Mouse (Mus musculus) lung, postnatal 36 days (tissue): ENCODE data around the gene 2210010C04Rik.
"Not testable (repeated sequence)": the region's sequence is repeated elsewhere in the genome, so short reads cannot be mapped to it uniquely, and the experiment has no call there.

Experiments used
- DNase-seq: peaks from one replicate; pipeline ENCODE4 v3.0.0; 2022; ENCODE audit warnings: mixed read lengths

The 2210010C04Rik gene

DNA sequence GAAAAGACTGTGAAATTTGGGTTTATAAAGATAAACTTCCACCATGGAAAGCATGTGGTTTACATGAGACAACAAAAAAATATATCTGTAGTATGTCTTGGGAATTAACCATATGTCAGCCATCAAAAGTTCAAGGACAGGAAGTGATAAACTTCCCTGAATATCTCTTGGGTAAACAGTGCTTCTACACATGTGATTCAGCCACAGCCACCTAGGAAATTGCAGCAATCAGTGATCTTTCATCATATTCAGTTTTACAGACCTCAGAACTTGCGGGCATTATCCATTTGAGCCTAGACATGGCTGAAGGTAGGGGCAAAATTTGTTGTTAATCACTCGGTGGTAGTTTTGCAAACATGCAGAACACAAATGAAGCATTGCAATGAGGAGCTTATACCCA is 16.7 kb downstream of the 2210010C04Rik start:
- no peak for DNase-seq

- no peak for DNase-seq
These were observed 20.2 kb downstream of the 2210010C04Rik start for GRCm38 (mm10) chr6:41015065-41015464.

DNA sequence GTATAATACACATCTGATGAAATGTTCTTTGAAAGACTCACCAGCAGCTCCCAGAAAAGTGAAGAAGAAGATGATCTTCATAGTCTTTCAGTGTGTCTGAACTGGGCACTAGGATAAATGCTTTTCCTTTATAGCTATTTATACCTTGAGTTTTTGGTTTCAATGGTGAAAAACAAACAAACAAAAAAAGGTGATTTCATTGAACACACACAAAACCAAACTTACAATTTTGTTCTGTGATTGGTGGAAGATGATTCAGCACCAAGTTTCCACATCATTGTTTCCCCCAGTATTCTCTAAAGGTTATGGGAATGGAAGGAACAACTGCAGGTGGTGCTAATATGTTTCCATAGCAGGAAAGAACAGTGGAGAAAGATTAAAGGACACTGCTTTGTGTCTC is 35.9 kb downstream of the 2210010C04Rik start, which contains the start of gene Gm2663:
TSS of gene Gm2663 (minus strand) at position 101 of the 400 bp plus-strand sequence.
- DNase-seq, result not testable (repeated sequence)
